Mouse (Mus musculus) midbrain, embryonic 13.5 days (tissue): ENCODE measurements around the gene Ccn6. TPM values are rescaled to one million over a fixed set of nuclear protein-coding genes. Genes with fewer than 3 reads are reported as not detected.

Source experiments
- ATAC-seq: fragments of 200-750 bp; cut with Nextera tagmentation; 2 replicates; pipeline ENCODE4 v1.8.0; 2017; ENCODE audit warnings: mild to moderate bottlenecking, moderate TSS enrichment, moderate library complexity
- H3K27ac ChIP-seq: fragments of 300-500 bp; sonication (generic); 2 replicates; pipeline ENCODE4 v1.5.1; 2015; ENCODE audit warnings: inconsistent platforms, mild to moderate bottlenecking, moderate library complexity
- H3K27me3 ChIP-seq: fragments of 300-500 bp; sonication (generic); 2 replicates; pipeline ENCODE4 v1.6.1; 2015; ENCODE audit warnings: mild to moderate bottlenecking, inconsistent platforms
- H3K36me3 ChIP-seq: fragments of 300-500 bp; sonication (generic); 2 replicates; pipeline ENCODE4 v1.6.1; 2015; ENCODE audit warnings: mild to moderate bottlenecking, inconsistent platforms
- H3K4me1 ChIP-seq: fragments of 300-500 bp; sonication (generic); replicated peaks from 2 replicates; pipeline ENCODE4 v1.6.1; 2015; ENCODE audit warnings: inconsistent platforms
- H3K4me2 ChIP-seq: fragments of 300-500 bp; sonication (generic); replicated peaks from 2 replicates; pipeline ENCODE4 v1.6.1; 2015; ENCODE audit warnings: moderate library complexity, mild to moderate bottlenecking, inconsistent platforms
- H3K4me3 ChIP-seq: fragments of 300-500 bp; sonication (generic); replicated peaks from 2 replicates; pipeline ENCODE4 v1.5.1; 2015; ENCODE audit warnings: mild to moderate bottlenecking, inconsistent platforms
- H3K9ac ChIP-seq: fragments of 300-500 bp; sonication (generic); replicated peaks from 2 replicates; pipeline ENCODE4 v1.6.1; 2015; ENCODE audit warnings: mild to moderate bottlenecking, inconsistent platforms
- H3K9me3 ChIP-seq: fragments of 300-500 bp; sonication (generic); 2 replicates; pipeline ENCODE4 v1.6.1; 2016; ENCODE audit warnings: mild to moderate bottlenecking, inconsistent platforms
- WGBS: fragments of 180-500 bp; shearing (Covaris S2); methylation state at CpG from one replicate; pipeline ENCODE4 v1.1.7; 2015; 5-methylcytosine and 5-hydroxymethylcytosine counted together
- polyA plus RNA-seq: library from polyadenylated mRNA; unstranded; fragments of >200 nt; fragmentation: Nextera tagmentation; extraction: Ambion mirVana; gene quantifications from 2 replicates; pipeline ENCODE4 v1.2.1, GENCODE M21; 2015

Ccn6 gene
- polyA plus RNA-seq, 1 experiment from 2014 or later: 0.32 TPM

DNA sequence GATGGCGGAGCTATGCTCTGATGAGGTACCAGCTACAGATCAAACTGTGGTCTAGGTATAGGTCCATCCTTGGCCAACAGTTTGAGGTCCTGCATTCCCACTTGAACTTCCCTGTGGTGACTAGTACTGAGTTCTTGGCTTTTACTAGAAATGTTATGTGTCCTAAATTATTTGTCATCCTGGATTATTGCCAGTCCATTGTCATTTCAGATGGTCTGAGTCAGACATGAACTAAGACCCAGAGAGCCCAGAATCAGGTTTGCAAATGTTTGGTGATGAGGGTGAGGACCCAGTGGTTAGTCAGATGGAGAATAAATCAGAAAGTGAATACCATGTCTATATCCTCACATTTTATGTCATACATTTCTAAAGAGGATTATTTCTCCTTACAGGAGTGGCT is 6.3 kb downstream of the Ccn6 start:
- Histone ChIP-seq H3K27ac (no peak overlapping the region), H3K27me3 (no peaks in the 10 kb centered on the region), H3K9me3 (no peaks in the 10 kb centered on the region), H3K4me1 (no peaks in the 10 kb centered on the region), H3K4me2 (no peak overlapping the region), H3K36me3 (no peaks in the 10 kb centered on the region), H3K4me3 (no peak overlapping the region), H3K9ac (no peak overlapping the region)
- 97% methylated on average over 1 of the region's 1 CpGs for WGBS
- ATAC-seq: no peak

DNA sequence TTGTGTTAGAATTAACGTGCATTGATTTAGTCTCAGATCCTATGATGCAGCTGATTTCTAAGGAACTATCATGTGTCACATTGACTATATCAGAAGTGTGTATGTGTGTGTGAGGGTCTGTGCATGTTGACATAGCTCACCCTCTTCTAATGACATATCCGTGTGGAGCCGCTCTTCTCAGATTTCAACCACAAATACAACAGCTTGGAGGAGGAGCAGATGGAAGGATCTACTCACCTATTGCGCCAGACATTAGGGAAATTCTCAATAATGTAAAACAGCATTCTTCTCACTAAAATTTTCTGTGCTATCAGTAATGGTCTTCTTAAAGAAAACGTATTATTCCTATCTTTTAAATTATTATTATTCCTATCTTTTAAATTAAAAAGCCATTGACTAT is 6.9 kb downstream of the Ccn6 start:
- no peak for ATAC-seq
- H3K9ac ChIP-seq: no peak overlapping the region
- H3K4me1 ChIP-seq: no peaks in the 10 kb centered on the region; the same call in 1 of the 2 replicates
- H3K4me2 ChIP-seq: no peak overlapping the region
- H3K4me3 ChIP-seq: no peak overlapping the region
- 94% methylated on average over 5 of the region's 5 CpGs for WGBS
- no peaks in the 10 kb centered on the region for H3K27me3 ChIP-seq
- no peak overlapping the region for H3K27ac ChIP-seq
- no peaks in the 10 kb centered on the region for H3K9me3 ChIP-seq
- no peaks in the 10 kb centered on the region for H3K36me3 ChIP-seq

DNA sequence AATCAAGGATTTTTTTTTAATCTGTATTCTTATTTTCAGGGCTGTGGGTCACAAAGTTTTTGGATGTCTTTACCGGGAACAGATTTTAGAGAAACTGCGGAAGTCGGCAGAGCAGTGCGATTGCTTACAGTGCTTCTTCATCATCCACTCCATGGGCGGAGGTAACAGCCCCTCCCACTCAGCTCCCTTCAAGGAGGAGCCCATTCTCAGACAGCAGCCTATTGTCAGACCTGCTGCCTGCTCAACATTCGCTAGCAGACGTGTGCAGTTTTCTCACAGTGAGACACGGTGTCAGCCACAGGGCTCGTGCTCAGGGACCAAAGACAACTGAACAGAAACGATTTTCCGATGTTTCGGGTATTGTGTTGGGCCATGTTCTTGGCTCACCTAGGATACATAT is 21.4 kb downstream of the Ccn6 start:
- H3K9ac ChIP-seq: no peak overlapping the region
- no peak overlapping the region for H3K4me3 ChIP-seq
- no peaks in the 10 kb centered on the region for H3K27me3 ChIP-seq
- no peak overlapping the region for H3K4me2 ChIP-seq
- H3K9me3 ChIP-seq: no peaks in the 10 kb centered on the region
- H3K36me3 ChIP-seq: peaks cover 60% of the 10 kb centered on the region
- no peak for ATAC-seq
- H3K27ac ChIP-seq: no peak overlapping the region
- no peaks in the 10 kb centered on the region for H3K4me1 ChIP-seq
- 84% methylated on average over 12 of the region's 12 CpGs for WGBS

DNA sequence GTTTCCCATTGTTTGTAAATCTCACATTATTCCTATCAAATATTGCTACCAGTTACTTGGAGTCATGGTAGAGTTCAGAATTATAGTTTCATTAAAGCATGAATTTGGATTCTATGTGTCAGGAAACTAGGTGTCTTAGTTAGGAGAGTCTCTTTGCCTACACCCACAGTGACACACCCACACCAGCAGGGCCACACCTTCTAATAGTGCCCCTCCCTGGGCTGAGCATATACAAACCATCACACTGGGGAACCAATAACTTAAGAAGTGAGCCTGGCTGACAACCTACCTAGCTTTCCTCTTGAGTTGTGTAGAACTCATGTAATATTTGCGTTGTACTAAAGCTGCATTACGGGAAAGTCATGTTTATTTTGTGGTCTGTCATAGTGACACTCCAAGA is 22.2 kb downstream of the Ccn6 start:
- Histone ChIP-seq H3K4me3 (no peak overlapping the region), H3K4me2 (no peak overlapping the region), H3K36me3 (peaks cover 57% of the 10 kb centered on the region), H3K27me3 (no peaks in the 10 kb centered on the region), H3K9ac (no peak overlapping the region), H3K27ac (no peak overlapping the region), H3K4me1 (peaks cover 5% of the 10 kb centered on the region; the same call in 1 of the 2 replicates), H3K9me3 (no peaks in the 10 kb centered on the region)
- ATAC-seq: no peak
- WGBS: 97% methylated on average over 2 of the region's 2 CpGs

DNA sequence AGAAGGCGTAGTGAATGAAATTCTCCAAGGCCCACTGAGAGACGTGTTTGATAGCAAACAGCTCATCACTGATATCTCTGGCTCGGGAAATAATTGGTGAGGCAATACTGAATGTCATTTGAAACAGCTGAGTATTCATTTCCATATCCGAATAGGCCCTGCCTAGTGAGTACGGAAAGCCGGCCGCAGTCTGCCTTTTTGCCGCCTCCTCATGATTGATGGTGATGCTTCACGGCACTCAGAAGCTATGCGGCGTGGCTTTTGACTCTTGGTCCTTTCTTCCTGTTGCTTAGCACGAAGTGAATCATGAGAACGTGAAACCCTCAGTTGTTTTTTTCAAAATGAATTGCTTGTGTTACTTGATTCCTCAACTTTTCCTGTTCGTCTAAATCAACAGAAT is 22.8 kb downstream of the Ccn6 start:
- ATAC-seq: no peak
- no peak overlapping the region for H3K9ac ChIP-seq
- no peaks in the 10 kb centered on the region for H3K27me3 ChIP-seq
- peaks cover 52% of the 10 kb centered on the region for H3K36me3 ChIP-seq
- H3K4me2 ChIP-seq: no peak overlapping the region
- H3K27ac ChIP-seq: no peak overlapping the region
- no peaks in the 10 kb centered on the region for H3K9me3 ChIP-seq
- H3K4me3 ChIP-seq: no peak overlapping the region
- peaks cover 9% of the 10 kb centered on the region; the same call in 1 of the 2 replicates for H3K4me1 ChIP-seq
- 85% methylated on average over 14 of the region's 14 CpGs for WGBS

DNA sequence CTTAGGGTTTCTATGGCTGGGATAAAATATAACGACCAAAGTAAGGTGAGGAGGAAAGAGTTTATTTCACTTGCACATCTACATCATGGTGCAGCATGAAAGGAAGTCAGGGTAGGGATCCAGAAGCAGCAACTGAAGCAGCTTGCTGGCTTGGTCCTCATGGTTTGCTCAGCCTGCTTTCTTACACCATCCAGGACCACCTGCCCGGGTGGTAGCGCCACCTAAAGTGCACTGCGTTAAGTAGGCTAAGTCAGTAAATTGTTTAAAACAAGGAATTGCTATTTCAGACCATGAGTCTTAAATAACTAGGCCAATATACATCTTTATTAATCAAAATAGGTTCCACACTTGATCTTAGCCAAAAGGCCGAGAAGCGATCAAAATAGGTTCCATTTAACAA is 24.8 kb downstream of the Ccn6 start:
- Histone ChIP-seq H3K4me2 (no peak overlapping the region), H3K9ac (no peak overlapping the region), H3K4me3 (no peak overlapping the region), H3K27me3 (no peaks in the 10 kb centered on the region), H3K4me1 (peaks cover 22% of the 10 kb centered on the region), H3K9me3 (no peaks in the 10 kb centered on the region), H3K27ac (no peak overlapping the region), H3K36me3 (peaks cover 37% of the 10 kb centered on the region)
- 87% methylated on average over 6 of the region's 6 CpGs for WGBS
- no peak for ATAC-seq

DNA sequence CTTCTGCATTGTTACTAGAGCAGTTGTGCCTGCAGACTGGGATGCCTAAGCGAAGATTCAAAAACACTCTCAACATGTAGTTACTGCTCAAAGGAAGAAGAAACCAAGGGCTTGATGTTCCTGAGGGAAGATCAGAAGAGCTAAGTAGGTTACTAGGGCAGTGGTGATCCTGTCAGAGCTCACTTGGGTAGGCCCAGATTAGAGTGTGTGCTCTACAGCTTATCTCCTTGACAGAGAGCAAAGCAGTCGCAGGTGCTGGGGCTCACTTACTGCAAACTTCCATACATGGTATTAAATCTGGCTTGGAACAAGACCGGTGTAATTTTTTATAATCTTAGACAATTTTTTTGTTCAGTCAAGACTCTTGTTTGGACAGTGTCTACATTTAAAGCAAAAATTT is 25.8 kb downstream of the Ccn6 start:
- H3K4me2 ChIP-seq: no peak overlapping the region
- no peak overlapping the region for H3K9ac ChIP-seq
- WGBS: 92% methylated on average over 3 of the region's 3 CpGs
- H3K4me1 ChIP-seq: peaks cover 22% of the 10 kb centered on the region
- H3K4me3 ChIP-seq: no peak overlapping the region
- H3K27ac ChIP-seq: no peak overlapping the region
- no peaks in the 10 kb centered on the region for H3K9me3 ChIP-seq
- no peak for ATAC-seq
- H3K27me3 ChIP-seq: no peaks in the 10 kb centered on the region
- peaks cover 34% of the 10 kb centered on the region for H3K36me3 ChIP-seq

DNA sequence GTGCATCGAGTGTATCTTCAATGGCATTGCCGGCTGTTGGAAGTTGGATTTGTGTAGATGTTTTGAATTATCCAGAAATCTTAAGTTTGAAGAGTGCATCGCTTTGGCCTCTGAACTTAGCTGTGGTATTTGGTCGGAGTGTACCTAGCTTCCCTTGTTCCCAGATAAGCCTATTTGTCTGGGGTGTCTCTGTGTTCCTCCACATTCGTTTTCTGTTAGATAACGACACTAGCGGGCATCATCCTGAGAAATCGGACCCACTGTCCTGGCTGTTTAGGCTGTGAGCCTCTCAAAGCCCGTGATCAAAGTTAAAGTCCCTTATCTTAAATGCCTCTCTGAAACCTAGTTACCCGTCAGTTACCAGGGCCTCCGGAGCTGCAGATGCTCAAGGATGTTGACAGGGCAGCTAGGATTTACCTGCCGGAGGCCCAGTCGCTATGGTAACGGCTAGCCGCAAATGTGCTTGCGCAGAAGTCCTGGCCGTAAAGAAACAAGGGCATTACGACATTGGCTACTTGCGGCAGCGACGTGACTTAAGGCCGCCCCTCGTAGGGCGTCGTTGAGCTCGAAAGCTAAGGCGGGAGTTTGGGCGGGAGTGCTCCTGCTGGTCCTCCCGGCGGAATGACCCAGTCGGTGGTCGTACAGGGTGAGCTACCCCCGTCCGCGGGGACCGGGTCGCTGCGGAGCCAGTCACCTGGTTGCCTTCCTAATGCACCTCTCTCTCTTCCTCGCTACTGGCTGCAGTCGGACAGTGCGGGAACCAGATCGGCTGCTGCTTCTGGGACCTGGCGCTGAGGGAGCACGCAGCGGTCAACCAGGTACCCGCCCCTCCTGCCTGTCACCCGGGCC is 29.9 kb downstream of the Ccn6 start, which contains the start of the genes Fam229b and Tube1:
TSS of gene Fam229b (minus strand) at position 453 of the 849 bp plus-strand sequence.
TSS of gene Tube1 (plus strand) at position 515 of the 849 bp plus-strand sequence.
- ATAC-seq: peak; percentile 93
- Histone ChIP-seq H3K36me3 (peaks cover 14% of the 10 kb centered on the region), H3K9ac (peak within 1 kb of the TSS; percentile 80), H3K4me3 (peak within 1 kb of the TSS; percentile 74), H3K27ac (peak within 1 kb of the TSS; percentile 74), H3K9me3 (no peaks in the 10 kb centered on the region), H3K27me3 (no peaks in the 10 kb centered on the region), H3K4me1 (peaks cover 22% of the 10 kb centered on the region), H3K4me2 (peak within 1 kb of the TSS; percentile 93)
- 5% methylated on average over 47 of the region's 47 CpGs for WGBS

DNA sequence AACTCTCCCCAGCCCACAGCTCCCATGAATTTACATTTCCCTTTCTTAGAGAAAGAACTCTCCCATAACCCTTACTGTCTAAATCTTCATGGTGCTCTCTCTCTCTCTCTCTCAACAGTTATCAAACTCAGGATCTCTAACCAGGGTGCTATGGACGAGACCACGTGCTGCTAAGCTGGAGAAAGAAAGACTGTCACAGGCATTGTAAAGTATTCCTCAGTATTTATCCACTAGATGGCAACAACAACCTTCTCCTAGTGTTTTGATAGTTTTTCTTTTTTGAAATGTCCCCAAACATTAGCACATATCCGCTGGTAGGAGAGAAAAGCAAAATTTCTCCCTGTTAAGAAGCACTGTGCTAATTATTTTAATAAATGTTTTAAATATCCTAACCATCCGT is 42.2 kb downstream of the Ccn6 start:
- no peaks in the 10 kb centered on the region for H3K4me1 ChIP-seq
- no peak for ATAC-seq
- no peaks in the 10 kb centered on the region for H3K27me3 ChIP-seq
- no peaks in the 10 kb centered on the region for H3K9me3 ChIP-seq
- H3K27ac ChIP-seq: no peak overlapping the region
- H3K9ac ChIP-seq: no peak overlapping the region
- H3K36me3 ChIP-seq: peaks cover 5% of the 10 kb centered on the region; the same call in 1 of the 2 replicates
- no peak overlapping the region for H3K4me2 ChIP-seq
- WGBS: 38% methylated on average over 4 of the region's 4 CpGs
- no peak overlapping the region for H3K4me3 ChIP-seq

DNA sequence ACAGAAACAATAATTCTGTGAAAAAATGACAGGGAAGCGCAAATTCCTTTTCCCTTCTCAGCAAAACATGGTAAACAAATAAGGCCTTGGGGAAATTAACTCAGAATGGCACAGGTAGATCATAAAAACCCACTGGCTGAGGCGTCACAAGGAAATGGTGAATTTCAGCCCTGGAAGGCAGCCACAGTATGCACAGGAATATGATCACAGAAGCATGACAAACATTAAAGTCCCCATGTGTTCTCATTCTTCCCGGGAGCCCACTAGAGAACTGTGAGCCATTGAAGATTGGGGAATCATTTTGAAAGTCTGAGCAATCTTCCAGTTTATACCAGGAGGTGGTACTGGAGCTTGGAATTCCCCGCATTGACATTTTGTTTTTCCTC is 54.1 kb downstream of the Ccn6 start:
- 62% methylated on average over 4 of the region's 4 CpGs for WGBS
- no peak for ATAC-seq
- H3K27ac ChIP-seq: no peak overlapping the region
- no peak overlapping the region for H3K4me3 ChIP-seq
- H3K4me2 ChIP-seq: no peak overlapping the region
- no peaks in the 10 kb centered on the region for H3K36me3 ChIP-seq
- H3K9me3 ChIP-seq: no peaks in the 10 kb centered on the region
- no peaks in the 10 kb centered on the region for H3K27me3 ChIP-seq
- H3K9ac ChIP-seq: no peak overlapping the region
- H3K4me1 ChIP-seq: no peaks in the 10 kb centered on the region

DNA sequence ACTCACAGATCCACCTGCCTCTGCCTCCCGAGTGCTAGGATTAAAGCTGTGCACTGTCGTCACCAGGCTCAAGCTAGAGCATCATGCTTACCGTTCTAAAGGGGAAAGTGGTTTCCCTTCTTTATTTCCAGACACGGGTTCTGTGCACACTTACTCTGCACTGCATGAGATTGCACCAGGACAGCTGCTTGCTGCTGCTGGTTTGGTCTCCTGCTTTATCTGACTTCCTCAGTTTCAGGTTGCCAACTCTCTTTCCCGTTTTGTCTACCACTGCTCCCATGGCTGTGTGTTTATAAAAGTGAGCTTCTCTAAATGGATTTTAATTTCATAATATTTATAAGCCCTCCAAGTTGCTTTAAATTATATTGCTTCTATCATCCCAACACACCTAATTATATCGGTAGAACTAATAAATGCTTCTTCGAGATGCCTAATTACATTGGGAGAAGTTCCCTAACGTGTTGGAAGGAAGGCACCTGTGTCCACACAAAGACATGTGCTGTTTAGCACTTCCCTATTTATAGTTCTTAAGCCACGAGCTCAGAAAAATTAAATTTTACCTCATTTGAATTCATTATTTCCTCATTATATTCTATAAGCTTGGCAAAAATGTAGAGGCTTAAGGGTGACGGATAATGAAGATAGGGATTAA is 54.6 kb downstream of the Ccn6 start:
- no peak for ATAC-seq

DNA sequence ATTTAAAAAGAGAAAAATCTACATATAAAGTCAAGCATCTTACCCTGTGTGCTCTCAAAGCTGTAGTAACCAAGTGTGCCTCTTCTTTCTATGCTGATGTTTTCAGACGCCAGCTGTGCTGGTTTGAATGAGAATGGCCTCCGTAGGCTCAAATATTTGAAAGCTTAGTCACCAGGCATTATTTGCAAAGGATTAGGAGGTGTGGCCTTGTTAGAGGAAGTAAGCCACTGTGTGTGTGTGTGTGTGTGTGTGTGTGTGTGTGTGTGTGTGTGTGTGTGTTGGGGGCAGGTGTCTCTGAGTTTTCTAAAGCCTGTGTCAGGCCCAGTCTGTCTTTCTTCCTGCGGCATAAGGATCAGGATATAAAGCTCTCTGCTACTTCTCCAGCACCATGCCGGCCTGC is 56.7 kb downstream of the Ccn6 start:
- no peaks in the 10 kb centered on the region for H3K4me1 ChIP-seq
- H3K4me2 ChIP-seq: no peak overlapping the region
- no peaks in the 10 kb centered on the region for H3K27me3 ChIP-seq
- H3K9me3 ChIP-seq: no peaks in the 10 kb centered on the region
- H3K9ac ChIP-seq: no peak overlapping the region
- no peak for ATAC-seq
- no peaks in the 10 kb centered on the region for H3K36me3 ChIP-seq
- no peak overlapping the region for H3K4me3 ChIP-seq
- no peak overlapping the region for H3K27ac ChIP-seq
- WGBS: 24% methylated on average over 4 of the region's 4 CpGs

More for the DNA sequence above, 54.6 kb downstream of the Ccn6 start:
- 72% methylated on average over 10 of the region's 10 CpGs for WGBS
- Histone ChIP-seq H3K36me3 (no peaks in the 10 kb centered on the region), H3K9ac (no peak overlapping the region), H3K4me2 (no peak overlapping the region), H3K27ac (no peak overlapping the region), H3K4me1 (no peaks in the 10 kb centered on the region), H3K4me3 (no peak overlapping the region), H3K27me3 (no peaks in the 10 kb centered on the region), H3K9me3 (no peaks in the 10 kb centered on the region)
